Mouse (Mus musculus) lung, adult 2 months (tissue): ENCODE results near the gene Jund.

ENCODE experiments used
- CTCF ChIP-seq: fragments of 200-500 bp; IDR thresholded peaks from 2 replicates; pipeline ENCODE4 v1.5.1; 2011; ENCODE audit warnings: mild to moderate bottlenecking, low read length, control low read depth; ENCODE audit not compliant: insufficient read depth
- POLR2A ChIP-seq: fragments of 200-500 bp; IDR thresholded peaks from 2 replicates; pipeline ENCODE4 v1.6.1; 2011; ENCODE audit warnings: low read depth, mild to moderate bottlenecking, control low read depth, low read length, borderline replicate concordance; ENCODE audit errors: extremely low read depth

- TF ChIP-seq CTCF = no peak
- TF ChIP-seq POLR2A = no peak
These were observed 11.5 kb downstream of the Jund start for GRCm38 (mm10) chr8:70710296-70710695.
